Mouse (Mus musculus): ENCODE data around the gene Hivep3. TPM values are rescaled to one million over a fixed set of nuclear protein-coding genes. Genes with fewer than 3 reads are reported as not detected.

Gene Hivep3
- polyA plus RNA-seq, 1 experiment from 2014 or later: 16.5 TPM

DNA sequence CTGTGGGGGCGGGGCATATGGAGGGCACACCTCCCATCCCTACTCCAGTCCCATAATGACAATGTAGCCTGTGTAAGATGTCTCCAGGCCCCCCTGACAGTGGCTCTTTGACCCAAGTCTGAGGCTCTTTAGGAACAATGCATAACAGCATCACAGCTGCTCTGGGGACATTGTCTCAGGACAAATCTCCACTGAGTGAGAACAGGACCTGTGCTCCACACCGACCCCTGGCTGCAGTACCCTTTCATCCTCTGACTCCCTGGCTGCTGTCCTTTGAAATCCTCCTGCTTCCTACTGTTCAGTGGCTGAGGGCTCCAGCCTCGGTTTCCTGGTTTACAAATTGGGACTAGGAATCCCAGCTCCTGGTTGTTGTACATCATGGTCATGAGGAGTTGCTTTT lies 269.4 kb downstream of the Hivep3 start:
- H3K4me2 ChIP-seq (replicated peaks): no peak overlapping the region
- H3K9me3 ChIP-seq (ENCODE audit: control insufficient read depth, low read length): no peaks in the 10 kb centered on the region
- ATAC-seq (ENCODE audit: low FRiP score) (no peak), DNase-seq (ENCODE audit: low spot score) (no peak)
- no peaks in the 10 kb centered on the region for H3K36me3 ChIP-seq (replicated peaks; ENCODE audit: control insufficient read depth, insufficient read depth)
- H3K9ac ChIP-seq: no peak overlapping the region
- no peak overlapping the region for H3K27ac ChIP-seq
- no peaks in the 10 kb centered on the region for H3K4me1 ChIP-seq (replicated peaks; ENCODE audit: control insufficient read depth, insufficient read depth, low read length)
- no peak overlapping the region for H3K4me3 ChIP-seq (replicated peaks; ENCODE audit: low read length)
- WGBS: 50% methylated on average over 3 of the region's 3 CpGs
- H3K27me3 ChIP-seq (ENCODE audit: control insufficient read depth, insufficient read depth, low read length): no peaks in the 10 kb centered on the region

DNA sequence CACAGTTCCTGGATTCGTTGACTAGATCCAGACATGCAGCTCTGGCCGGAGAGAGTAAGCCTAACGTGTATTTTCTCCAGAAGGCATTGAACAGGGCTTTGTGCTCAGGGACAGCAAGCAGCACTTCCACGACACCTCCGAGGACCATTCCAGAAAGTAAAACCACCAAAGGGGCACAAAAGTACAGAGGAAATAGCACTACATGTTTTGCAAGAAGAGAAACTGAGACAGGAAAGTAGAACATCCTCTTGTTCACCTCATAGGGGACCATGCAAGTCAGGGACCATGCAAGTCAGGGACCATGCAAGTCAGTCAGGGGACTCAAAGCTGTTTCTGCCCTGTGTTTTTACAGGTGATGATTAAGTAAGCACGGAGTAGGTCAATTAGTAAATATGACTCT lies 272.5 kb downstream of the Hivep3 start:
- no peak overlapping the region for H3K4me2 ChIP-seq (replicated peaks)
- no peak overlapping the region for H3K27ac ChIP-seq
- no peak for ATAC-seq (ENCODE audit: low FRiP score)
- no peaks in the 10 kb centered on the region for H3K9me3 ChIP-seq (ENCODE audit: control insufficient read depth, low read length)
- H3K9ac ChIP-seq: no peak overlapping the region
- no peak for DNase-seq (ENCODE audit: low spot score)
- H3K4me3 ChIP-seq (replicated peaks; ENCODE audit: low read length): no peak overlapping the region
- no peaks in the 10 kb centered on the region for H3K4me1 ChIP-seq (replicated peaks; ENCODE audit: control insufficient read depth, insufficient read depth, low read length)
- H3K27me3 ChIP-seq (ENCODE audit: control insufficient read depth, insufficient read depth, low read length): no peaks in the 10 kb centered on the region
- WGBS: 81% methylated on average over 6 of the region's 6 CpGs
- H3K36me3 ChIP-seq (replicated peaks; ENCODE audit: control insufficient read depth, insufficient read depth): no peaks in the 10 kb centered on the region

DNA sequence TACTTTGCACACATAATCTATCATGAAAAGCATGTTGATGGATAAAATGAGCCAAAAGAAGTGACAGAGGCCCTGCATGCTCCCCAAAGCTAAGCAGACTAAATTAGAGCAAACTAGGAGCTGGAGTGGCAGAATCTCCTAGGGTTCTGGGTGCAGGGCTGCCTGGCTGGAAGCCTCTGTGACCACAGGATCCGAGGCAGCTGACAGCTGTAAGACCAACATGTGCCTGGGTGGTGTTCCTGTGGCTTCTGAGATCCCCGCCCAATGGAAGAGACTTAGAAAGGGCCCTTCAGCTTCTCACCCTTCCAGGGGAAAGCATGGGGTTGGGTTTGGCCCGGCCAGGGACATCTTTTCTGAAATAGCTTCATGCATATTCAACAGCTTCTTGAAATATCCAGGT lies 274.3 kb downstream of the Hivep3 start:
- Histone ChIP-seq H3K36me3 (replicated peaks; ENCODE audit: control insufficient read depth, insufficient read depth) (no peaks in the 10 kb centered on the region), H3K9me3 (ENCODE audit: control insufficient read depth, low read length) (no peaks in the 10 kb centered on the region), H3K4me2 (replicated peaks) (no peak overlapping the region), H3K4me1 (replicated peaks; ENCODE audit: control insufficient read depth, insufficient read depth, low read length) (no peaks in the 10 kb centered on the region), H3K27me3 (ENCODE audit: control insufficient read depth, insufficient read depth, low read length) (no peaks in the 10 kb centered on the region), H3K4me3 (replicated peaks; ENCODE audit: low read length) (no peak overlapping the region), H3K9ac (no peak overlapping the region), H3K27ac (no peak overlapping the region)
- DNase-seq (ENCODE audit: low spot score) (no peak), ATAC-seq (ENCODE audit: low FRiP score) (no peak)
- 70% methylated on average over 3 of the region's 3 CpGs for WGBS

DNA sequence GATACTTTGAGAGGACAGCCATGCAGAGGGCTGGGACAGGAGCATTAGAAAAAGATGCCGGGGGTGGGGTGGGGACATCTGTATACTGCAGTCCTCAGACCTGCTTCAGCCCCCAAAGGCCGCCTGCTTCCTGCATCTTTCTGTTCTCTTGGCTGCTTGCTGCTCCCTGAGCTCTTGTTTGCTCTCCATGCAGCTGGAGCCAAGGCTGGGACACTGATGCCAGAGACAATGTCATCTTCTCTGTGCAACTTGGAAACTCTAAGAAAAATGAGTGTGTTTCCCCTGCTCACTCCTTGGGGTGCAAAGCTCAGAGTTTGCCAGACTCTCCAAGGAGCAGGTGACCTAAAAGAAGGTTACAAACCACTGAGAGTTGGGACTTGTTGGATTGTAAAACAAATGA lies 275.6 kb downstream of the Hivep3 start:
- ATAC-seq (ENCODE audit: low FRiP score): no peak
- 68% methylated on average over 2 of the region's 2 CpGs for WGBS

DNA sequence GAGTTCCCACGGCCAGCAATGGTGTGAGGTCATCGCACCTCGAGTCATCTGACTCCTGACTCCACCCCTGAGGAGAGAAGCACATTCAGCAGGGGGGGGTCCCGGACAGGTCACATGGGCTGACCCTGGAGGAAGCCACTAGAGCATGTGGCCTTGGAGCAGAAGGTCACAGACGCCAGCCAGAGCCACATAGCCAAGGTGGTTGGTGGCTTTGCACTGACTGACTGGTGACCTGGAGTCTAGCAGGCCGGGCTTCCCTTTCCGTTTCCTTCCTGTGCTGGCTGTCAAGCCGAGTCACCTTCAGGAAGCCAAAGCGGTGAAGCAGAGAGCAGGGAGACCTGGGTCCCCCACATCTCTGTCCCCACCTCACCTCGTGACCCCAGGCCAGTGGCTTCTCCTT lies 278.2 kb downstream of the Hivep3 start:
- Histone ChIP-seq H3K9me3 (ENCODE audit: control insufficient read depth, low read length) (no peaks in the 10 kb centered on the region), H3K4me2 (replicated peaks) (no peak overlapping the region), H3K4me1 (replicated peaks; ENCODE audit: control insufficient read depth, insufficient read depth, low read length) (no peaks in the 10 kb centered on the region), H3K27me3 (ENCODE audit: control insufficient read depth, insufficient read depth, low read length) (no peaks in the 10 kb centered on the region), H3K36me3 (replicated peaks; ENCODE audit: control insufficient read depth, insufficient read depth) (no peaks in the 10 kb centered on the region), H3K27ac (no peak overlapping the region), H3K9ac (no peak overlapping the region), H3K4me3 (replicated peaks; ENCODE audit: low read length) (no peak overlapping the region)
- 79% methylated on average over 10 of the region's 10 CpGs for WGBS
- DNase-seq (ENCODE audit: low spot score) (no peak), ATAC-seq (ENCODE audit: low FRiP score) (no peak)

More for the DNA sequence above, 275.6 kb downstream of the Hivep3 start:
- Histone ChIP-seq H3K9me3 (ENCODE audit: control insufficient read depth, low read length) (no peaks in the 10 kb centered on the region), H3K4me2 (replicated peaks) (no peak overlapping the region), H3K27me3 (ENCODE audit: control insufficient read depth, insufficient read depth, low read length) (no peaks in the 10 kb centered on the region), H3K4me3 (replicated peaks; ENCODE audit: low read length) (no peak overlapping the region), H3K36me3 (replicated peaks; ENCODE audit: control insufficient read depth, insufficient read depth) (no peaks in the 10 kb centered on the region), H3K9ac (no peak overlapping the region), H3K4me1 (replicated peaks; ENCODE audit: control insufficient read depth, insufficient read depth, low read length) (no peaks in the 10 kb centered on the region), H3K27ac (no peak overlapping the region)
- no peak for DNase-seq (ENCODE audit: low spot score)

DNA sequence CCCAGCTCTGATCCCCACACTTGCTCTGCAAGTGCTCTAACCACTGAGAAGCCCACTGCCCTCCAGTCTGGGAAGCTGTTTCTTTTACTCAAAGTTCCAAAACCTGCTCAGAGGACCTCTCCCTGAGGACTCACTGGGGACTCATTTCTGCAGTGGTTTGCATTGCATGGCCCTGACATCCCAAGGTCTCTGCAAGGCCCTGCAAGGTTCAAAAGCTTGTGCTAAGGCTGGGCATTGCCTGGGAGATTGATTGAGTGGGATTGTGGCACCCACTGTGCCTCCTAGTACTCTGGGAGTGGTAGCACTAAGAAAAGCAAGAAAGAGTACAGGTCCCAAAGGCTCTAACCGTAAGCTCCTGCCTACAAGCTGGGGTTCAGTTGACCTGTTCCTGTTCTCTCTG lies 279.3 kb downstream of the Hivep3 start:
- DNase-seq (ENCODE audit: low spot score) (no peak), ATAC-seq (ENCODE audit: low FRiP score) (no peak)
- Histone ChIP-seq H3K27me3 (ENCODE audit: control insufficient read depth, insufficient read depth, low read length) (no peaks in the 10 kb centered on the region), H3K4me1 (replicated peaks; ENCODE audit: control insufficient read depth, insufficient read depth, low read length) (no peaks in the 10 kb centered on the region), H3K36me3 (replicated peaks; ENCODE audit: control insufficient read depth, insufficient read depth) (no peaks in the 10 kb centered on the region), H3K4me3 (replicated peaks; ENCODE audit: low read length) (no peak overlapping the region), H3K4me2 (replicated peaks) (no peak overlapping the region), H3K27ac (no peak overlapping the region), H3K9ac (no peak overlapping the region), H3K9me3 (ENCODE audit: control insufficient read depth, low read length) (no peaks in the 10 kb centered on the region)
- 90% methylated on average over 1 of the region's 1 CpGs for WGBS

DNA sequence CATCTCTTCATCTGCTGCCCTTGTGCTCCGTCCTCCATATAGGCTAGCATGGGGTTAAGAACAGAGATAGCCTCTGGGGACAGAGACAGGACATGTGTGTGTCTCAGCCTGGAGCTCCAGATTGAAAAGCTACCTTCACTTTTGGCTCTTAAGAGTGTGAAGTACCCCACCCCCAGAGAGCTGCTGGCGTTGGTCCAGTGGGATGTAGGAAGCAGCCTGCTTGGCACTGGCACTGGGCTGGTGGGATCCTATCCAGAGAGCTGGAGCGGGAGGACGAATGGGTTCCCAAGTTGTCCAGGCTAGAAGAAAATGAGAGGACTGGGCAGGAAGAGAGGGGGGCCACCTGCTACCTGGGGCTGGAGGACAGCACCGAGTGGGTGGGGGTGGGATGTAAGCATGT lies 284.8 kb downstream of the Hivep3 start:
- Histone ChIP-seq H3K4me1 (replicated peaks; ENCODE audit: control insufficient read depth, insufficient read depth, low read length) (no peaks in the 10 kb centered on the region), H3K27ac (no peak overlapping the region), H3K4me2 (replicated peaks) (no peak overlapping the region), H3K27me3 (ENCODE audit: control insufficient read depth, insufficient read depth, low read length) (no peaks in the 10 kb centered on the region), H3K9ac (no peak overlapping the region), H3K4me3 (replicated peaks; ENCODE audit: low read length) (no peak overlapping the region), H3K36me3 (replicated peaks; ENCODE audit: control insufficient read depth, insufficient read depth) (no peaks in the 10 kb centered on the region), H3K9me3 (ENCODE audit: control insufficient read depth, low read length) (no peaks in the 10 kb centered on the region)
- 81% methylated on average over 5 of the region's 5 CpGs for WGBS
- no peak for ATAC-seq (ENCODE audit: low FRiP score)
- no peak for DNase-seq (ENCODE audit: low spot score)

DNA sequence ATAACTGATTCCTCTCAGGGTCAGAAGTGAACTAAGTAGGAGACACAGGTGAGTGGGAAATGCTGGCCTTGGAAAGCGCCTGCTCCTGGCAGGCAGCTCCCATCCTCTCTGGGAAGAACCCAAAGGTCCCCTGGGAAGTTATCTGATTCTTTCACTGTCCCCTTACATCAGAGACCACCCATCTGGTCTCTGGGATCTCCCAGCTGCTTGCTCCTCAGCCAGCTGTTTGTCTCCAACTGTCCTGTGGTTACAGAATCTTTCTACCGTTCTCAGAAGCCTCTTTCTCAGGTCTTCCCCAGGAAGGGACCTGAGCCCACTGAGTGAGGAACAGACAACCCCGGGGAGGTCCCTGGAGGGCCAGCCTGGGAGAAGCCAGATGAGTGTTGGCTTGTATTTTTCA lies 288.8 kb downstream of the Hivep3 start:
- ATAC-seq (ENCODE audit: low FRiP score) (no peak), DNase-seq (ENCODE audit: low spot score) (no peak)
- WGBS: 65% methylated on average over 3 of the region's 3 CpGs
- H3K36me3 ChIP-seq (replicated peaks; ENCODE audit: control insufficient read depth, insufficient read depth): no peaks in the 10 kb centered on the region
- H3K4me2 ChIP-seq (replicated peaks): no peak overlapping the region
- H3K27me3 ChIP-seq (ENCODE audit: control insufficient read depth, insufficient read depth, low read length): no peaks in the 10 kb centered on the region
- no peak overlapping the region for H3K9ac ChIP-seq
- no peaks in the 10 kb centered on the region for H3K4me1 ChIP-seq (replicated peaks; ENCODE audit: control insufficient read depth, insufficient read depth, low read length)
- H3K9me3 ChIP-seq (ENCODE audit: control insufficient read depth, low read length): no peaks in the 10 kb centered on the region
- H3K27ac ChIP-seq: no peak overlapping the region
- H3K4me3 ChIP-seq (replicated peaks; ENCODE audit: low read length): no peak overlapping the region

DNA sequence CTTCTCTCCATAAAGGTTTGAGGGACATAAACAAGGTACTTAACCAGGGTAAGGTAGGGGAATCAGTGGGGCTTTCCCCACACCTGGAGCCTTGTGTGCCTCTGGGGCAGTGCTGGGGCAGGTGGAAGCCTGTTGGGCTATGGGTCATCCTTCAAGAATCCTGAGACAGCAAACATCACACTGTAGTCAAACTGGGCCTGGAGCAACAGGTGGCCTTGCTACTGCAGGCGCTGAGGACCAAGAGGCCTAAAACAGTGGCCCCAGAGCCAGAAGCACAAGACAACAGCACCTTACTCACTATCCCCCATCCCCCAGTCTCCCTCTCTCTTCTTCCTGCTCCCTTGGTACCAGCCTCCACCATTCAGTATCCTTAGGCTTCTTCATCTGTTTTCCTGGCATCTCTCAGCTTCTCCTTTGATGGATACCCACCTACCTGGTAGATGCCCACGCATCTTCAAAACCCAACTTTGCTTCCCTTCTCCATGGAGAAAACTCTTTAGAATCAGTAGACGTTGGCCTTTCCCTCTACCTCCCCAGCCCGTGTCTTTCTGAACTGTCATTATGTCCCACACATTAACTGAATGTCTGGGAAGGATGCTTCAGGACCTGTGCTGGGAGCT lies 289.7 kb downstream of the Hivep3 start:
- Histone ChIP-seq H3K27ac (no peak overlapping the region), H3K27me3 (ENCODE audit: control insufficient read depth, insufficient read depth, low read length) (no peaks in the 10 kb centered on the region), H3K4me1 (replicated peaks; ENCODE audit: control insufficient read depth, insufficient read depth, low read length) (no peaks in the 10 kb centered on the region), H3K36me3 (replicated peaks; ENCODE audit: control insufficient read depth, insufficient read depth) (no peaks in the 10 kb centered on the region), H3K4me2 (replicated peaks) (no peak overlapping the region), H3K9ac (no peak overlapping the region), H3K4me3 (replicated peaks; ENCODE audit: low read length) (no peak overlapping the region), H3K9me3 (ENCODE audit: control insufficient read depth, low read length) (no peaks in the 10 kb centered on the region)
- 94% methylated on average over 4 of the region's 4 CpGs for WGBS
- no peak for ATAC-seq (ENCODE audit: low FRiP score)
- DNase-seq (ENCODE audit: low spot score): no peak

DNA sequence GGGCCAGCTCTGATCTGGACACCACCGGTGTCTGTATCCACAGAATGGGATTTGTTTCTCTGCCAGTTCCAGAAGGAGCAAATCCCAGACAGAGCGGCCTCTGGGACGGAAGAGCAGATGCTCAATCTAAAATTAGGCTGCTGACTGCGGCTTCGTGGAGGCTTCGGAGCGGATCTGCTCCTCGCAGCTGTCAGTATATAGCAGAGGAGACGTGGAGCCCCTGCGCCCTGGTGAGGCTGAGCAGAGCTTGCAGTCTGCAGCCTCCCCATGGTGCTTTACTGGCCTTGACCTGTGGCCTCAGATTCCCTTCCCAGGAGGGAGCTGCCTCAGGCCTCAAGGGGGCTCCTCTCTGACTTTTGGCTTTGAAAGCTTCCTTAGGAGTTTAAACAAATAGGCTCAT lies 290.5 kb downstream of the Hivep3 start:
- H3K9me3 ChIP-seq (ENCODE audit: control insufficient read depth, low read length): no peaks in the 10 kb centered on the region
- H3K4me2 ChIP-seq (replicated peaks): no peak overlapping the region
- 50% methylated on average over 10 of the region's 10 CpGs for WGBS
- H3K27me3 ChIP-seq (ENCODE audit: control insufficient read depth, insufficient read depth, low read length): no peaks in the 10 kb centered on the region
- H3K4me3 ChIP-seq (replicated peaks; ENCODE audit: low read length): no peak overlapping the region
- H3K9ac ChIP-seq: no peak overlapping the region
- no peak overlapping the region; the same call in 1 of the 2 replicates for H3K27ac ChIP-seq
- no peaks in the 10 kb centered on the region for H3K36me3 ChIP-seq (replicated peaks; ENCODE audit: control insufficient read depth, insufficient read depth)
- ATAC-seq (ENCODE audit: low FRiP score) (peak; percentile 34; the same call in 1 of the 2 replicates), DNase-seq (ENCODE audit: low spot score) (no peak)
- no peaks in the 10 kb centered on the region for H3K4me1 ChIP-seq (replicated peaks; ENCODE audit: control insufficient read depth, insufficient read depth, low read length)
